ENCODE assay signal across 8 mouse cellular contexts in the genomic region with DNA sequence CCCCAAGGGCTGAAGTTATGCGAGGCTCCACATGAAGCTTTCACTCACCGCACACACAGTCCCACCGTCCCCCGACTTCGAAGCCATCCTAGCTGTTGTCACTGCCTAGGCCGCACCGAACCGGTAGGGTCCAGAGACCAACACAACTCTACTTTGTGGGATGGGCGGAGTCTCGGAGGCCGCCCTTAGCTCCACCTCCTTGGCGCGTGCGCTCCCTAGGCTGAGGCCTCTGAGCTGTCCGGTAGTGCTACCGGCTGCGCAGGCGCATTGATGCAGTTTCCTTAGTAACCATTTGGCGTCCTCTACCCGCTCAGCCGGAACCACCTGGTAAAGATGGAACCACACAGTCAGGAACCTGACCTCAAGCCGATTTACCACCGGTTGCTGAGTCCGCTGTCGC. TPM values are rescaled to one million over a fixed set of nuclear protein-coding genes. Genes with fewer than 3 reads are reported as not detected.
DNase-seq lines count a peak whose midpoint lies in the region; ATAC-seq and TF ChIP-seq lines count a peak whose summit lies in the region.

Gene Ccs (minus strand): TSS at position 184 of the 400 bp plus-strand sequence.
Gene Ccdc87 (plus strand): TSS at position 218 of the 400 bp plus-strand sequence.

- no peaks in the 10 kb centered on the region for H3K9me3 ChIP-seq in embryonic facial prominence, embryonic 15.5 days (replicated peaks)
- no peaks in the 10 kb centered on the region for H3K9me3 ChIP-seq in heart, embryonic 10.5 days
- H3K9me3 ChIP-seq in kidney, embryonic 15.5 days (replicated peaks), result no peaks in the 10 kb centered on the region

- peak; percentile 98 for DNase-seq in 416B (ENCODE audit: low read depth)
- DNase-seq in heart, embryonic 10.5 days (ENCODE audit: low spot score), result peak; percentile 98
- DNase-seq in liver, result peak; percentile 97
- peak; percentile 95 to 97 for DNase-seq in spleen, postnatal 4 days (ENCODE audit: low spot score in 2 of 2)

- no peak within 1 kb of the TSS for H3K27ac ChIP-seq in bone marrow, adult 2 months (ENCODE audit: control insufficient read depth, insufficient read depth, low read depth, low read length, poor library complexity)
- 0 out of 2 replicates have a peak within 1 kb of the TSS, but pooled peaks have one; percentile 25 for H3K27ac ChIP-seq in embryonic facial prominence, embryonic 15.5 days (replicated peaks)
- H3K27ac ChIP-seq in heart, embryonic 10.5 days, result peak within 1 kb of the TSS; percentile 86
- H3K27ac ChIP-seq in kidney, embryonic 15.5 days, result peak within 1 kb of the TSS; percentile 54; the same call in 1 of the 2 replicates

- peaks cover 1% of the 10 kb centered on the region; the same call in 1 of the 2 replicates for H3K4me1 ChIP-seq in bone marrow, adult 2 months (ENCODE audit: control insufficient read depth, insufficient read depth, low read length)
- peaks cover 22% of the 10 kb centered on the region for H3K4me1 ChIP-seq in embryonic facial prominence, embryonic 15.5 days
- peaks cover 15% of the 10 kb centered on the region; the same call in 1 of the 2 replicates for H3K4me1 ChIP-seq in heart, embryonic 10.5 days
- peaks cover 17% of the 10 kb centered on the region for H3K4me1 ChIP-seq in kidney, embryonic 15.5 days

- under 1% methylated on average over 25 of the region's 25 CpGs for WGBS in bone marrow, adult 2 months
- WGBS in embryonic facial prominence, embryonic 15.5 days, result under 1% methylated on average over 25 of the region's 25 CpGs
- under 1% methylated on average over 25 of the region's 25 CpGs for WGBS in heart, embryonic 10.5 days
- under 1% methylated on average over 25 of the region's 25 CpGs for WGBS in kidney, embryonic 15.5 days

- ATAC-seq in embryonic facial prominence, embryonic 15.5 days (ENCODE audit: insufficient number of reproducible peaks, low FRiP score, low TSS enrichment, low read depth), result peak; percentile 97
- peak; percentile 99 for ATAC-seq in kidney, embryonic 15.5 days (replicated peaks; ENCODE audit: low FRiP score)
- ATAC-seq in monocyte, adult 5-6 weeks (replicated peaks; ENCODE audit: insufficient number of reproducible peaks, low FRiP score, low TSS enrichment, poor library complexity, severe bottlenecking), result peak; percentile 100

- peak within 1 kb of the TSS; percentile 98 for H3K4me2 ChIP-seq in embryonic facial prominence, embryonic 15.5 days (replicated peaks)
- H3K4me2 ChIP-seq in kidney, embryonic 15.5 days, result peak within 1 kb of the TSS; percentile 88

- H3K4me3 ChIP-seq in bone marrow, adult 2 months (replicated peaks; ENCODE audit: control insufficient read depth, low read depth, low read length), result peak within 1 kb of the TSS; percentile 71
- H3K4me3 ChIP-seq in embryonic facial prominence, embryonic 15.5 days (replicated peaks), result peak within 1 kb of the TSS; percentile 64
- H3K4me3 ChIP-seq in heart, embryonic 10.5 days, result peak within 1 kb of the TSS; percentile 70
- H3K4me3 ChIP-seq in kidney, embryonic 15.5 days (replicated peaks), result peak within 1 kb of the TSS; percentile 63

- TF ChIP-seq CTCF in bone marrow, adult 2 months (IDR thresholded peaks at IDR 0.05; ENCODE audit: control insufficient read depth, insufficient read depth, low read length), result peak; percentile 22; the same call in 1 of the 2 replicates

- peak; percentile 66 for TF ChIP-seq POLR2A in bone marrow, adult 2 months (IDR thresholded peaks at IDR 0.05; ENCODE audit: borderline replicate concordance, control insufficient read depth, low read depth, low read length)

- 0 out of 2 replicates have a peak, but pooled peaks cover 2% of the 10 kb centered on the region for H3K36me3 ChIP-seq in embryonic facial prominence, embryonic 15.5 days
- peaks cover 6% of the 10 kb centered on the region; the same call in 1 of the 2 replicates for H3K36me3 ChIP-seq in heart, embryonic 10.5 days
- H3K36me3 ChIP-seq in kidney, embryonic 15.5 days, result 0 out of 2 replicates have a peak, but pooled peaks cover 6% of the 10 kb centered on the region

- H3K27me3 ChIP-seq in embryonic facial prominence, embryonic 15.5 days, result peaks cover 28% of the 10 kb centered on the region
- peaks cover 28% of the 10 kb centered on the region for H3K27me3 ChIP-seq in heart, embryonic 10.5 days (ENCODE audit: insufficient read depth, poor library complexity, severe bottlenecking)
- peaks cover 29% of the 10 kb centered on the region for H3K27me3 ChIP-seq in kidney, embryonic 15.5 days

- H3K9ac ChIP-seq in embryonic facial prominence, embryonic 15.5 days, result peak within 1 kb of the TSS; percentile 75
- H3K9ac ChIP-seq in kidney, embryonic 15.5 days, result peak within 1 kb of the TSS; percentile 72

RNA-seq across cellular contexts. Expression of gene Ccs, which starts in this region (rescaled TPM):
- 77.4 and 91.7 TPM in 2 replicates for polyA plus RNA-seq in bone marrow, adult 2 months (2011; ENCODE audit: insufficient read depth, insufficient read length, low replicate concordance, missing spikeins)
- 69.4 and 73.8 TPM in 2 replicates for polyA plus RNA-seq in embryonic facial prominence, embryonic 15.5 days (2015; fragmentation: Nextera tagmentation; extraction: Ambion mirVana)
- polyA plus RNA-seq in heart, embryonic 10.5 days (2016; fragmentation: Nextera tagmentation; extraction: Ambion mirVana), result 39.7 and 54.2 TPM in 2 replicates
- polyA plus RNA-seq in kidney, embryonic 15.5 days (2015; fragmentation: Nextera tagmentation; extraction: Ambion mirVana), result 59.3 and 64.5 TPM in 2 replicates
- 18.7 to 42.7 TPM (median 33.6 TPM) in 3 replicates for total RNA-seq in monocyte, adult 5-6 weeks (2017)

RNA-seq across cellular contexts. Expression of gene Ccdc87, which starts in this region (rescaled TPM):
- not detected in 2 replicates for polyA plus RNA-seq in bone marrow, adult 2 months (2011; ENCODE audit: insufficient read depth, insufficient read length, low replicate concordance, missing spikeins)
- polyA plus RNA-seq in embryonic facial prominence, embryonic 15.5 days (2015; fragmentation: Nextera tagmentation; extraction: Ambion mirVana), result 1.2 and 1.9 TPM in 2 replicates
- 0.17 TPM in 1 of 2 replicates, not detected in the other for polyA plus RNA-seq in heart, embryonic 10.5 days (2016; fragmentation: Nextera tagmentation; extraction: Ambion mirVana)
- not detected in 2 replicates for polyA plus RNA-seq in kidney, embryonic 15.5 days (2015; fragmentation: Nextera tagmentation; extraction: Ambion mirVana)
- not detected in 3 replicates for total RNA-seq in monocyte, adult 5-6 weeks (2017)
